In genomic region chr17:24167891-24168505, GRCm38 (mm10) we compare ENCODE assay signal across 8 mouse cellular contexts. TPM values are rescaled to one million over a fixed set of nuclear protein-coding genes. Genes with fewer than 3 reads are reported as not detected.
A peak's percentile ranks its signal among the peaks of the same experiment; 100 is the strongest.
DNase-seq lines count a peak whose midpoint lies in the region; ATAC-seq and TF ChIP-seq lines count a peak whose summit lies in the region.

No protein-coding gene starts in this region.

- no peak for TF ChIP-seq CTCF in left cerebral cortex, adult 2 months (IDR thresholded peaks at IDR 0.05)

- 55% methylated on average over 7 of the region's 7 CpGs for WGBS in embryonic facial prominence, embryonic 13.5 days
- 47% methylated on average over 7 of the region's 7 CpGs for whole genome bisulfite sequencing in kidney, embryonic 15.5 days
- 57% methylated on average over 7 of the region's 7 CpGs for WGBS in neural tube, embryonic 13.5 days

- H3K27ac ChIP-seq in left cerebral cortex, adult 2 months = peak overlapping the region; percentile 100
- 0 out of 2 replicates have a peak overlapping the region, but pooled peaks have one; percentile 97 for H3K27ac ChIP-seq in embryonic facial prominence, embryonic 13.5 days
- peak overlapping the region; percentile 97 for H3K27ac ChIP-seq in kidney, embryonic 15.5 days
- H3K27ac ChIP-seq in neural tube, embryonic 13.5 days (replicated peaks) = peak overlapping the region; percentile 99

- peaks cover 32% of the 10 kb centered on the region for H3K4me1 ChIP-seq in embryonic facial prominence, embryonic 13.5 days
- peaks cover 40% of the 10 kb centered on the region for H3K4me1 ChIP-seq in kidney, embryonic 15.5 days
- peaks cover 48% of the 10 kb centered on the region for H3K4me1 ChIP-seq in neural tube, embryonic 13.5 days (replicated peaks)

- no peak for ATAC-seq in embryonic facial prominence, embryonic 13.5 days (ENCODE audit: insufficient number of reproducible peaks, insufficient read depth, low FRiP score, low TSS enrichment, low read depth)
- ATAC-seq in kidney, embryonic 15.5 days (replicated peaks; ENCODE audit: low FRiP score) = no peak
- no peak for ATAC-seq in neural tube, embryonic 13.5 days (ENCODE audit: low read depth)
- no peak for ATAC-seq in activated CD4-positive, CD25-positive, alpha-beta regulatory T cell, adult 4 months

- peak overlapping the region; percentile 81 for H3K4me2 ChIP-seq in embryonic facial prominence, embryonic 13.5 days
- peak overlapping the region; percentile 74 for H3K4me2 ChIP-seq in kidney, embryonic 15.5 days
- peak overlapping the region; percentile 91 for H3K4me2 ChIP-seq in neural tube, embryonic 13.5 days

- peak overlapping the region; percentile 93 for H3K9ac ChIP-seq in embryonic facial prominence, embryonic 13.5 days
- H3K9ac ChIP-seq in kidney, embryonic 15.5 days = peak overlapping the region; percentile 90
- H3K9ac ChIP-seq in neural tube, embryonic 13.5 days = peak overlapping the region; percentile 96

- H3K4me3 ChIP-seq in left cerebral cortex, adult 2 months = peak overlapping the region; percentile 98
- H3K4me3 ChIP-seq in embryonic facial prominence, embryonic 13.5 days = peak overlapping the region; percentile 89
- peak overlapping the region; percentile 91 for H3K4me3 ChIP-seq in kidney, embryonic 15.5 days (replicated peaks)
- H3K4me3 ChIP-seq in neural tube, embryonic 13.5 days = peak overlapping the region; percentile 96

- peaks cover 24% of the 10 kb centered on the region for H3K36me3 ChIP-seq in embryonic facial prominence, embryonic 13.5 days
- peaks cover 30% of the 10 kb centered on the region for H3K36me3 ChIP-seq in kidney, embryonic 15.5 days
- peaks cover 27% of the 10 kb centered on the region for H3K36me3 ChIP-seq in neural tube, embryonic 13.5 days

- DNase-seq in left cerebral cortex, adult 2 months (ENCODE audit: extremely low spot score in 1 of 2, low spot score in 2 of 2) = no peak
- no peak for DNase-seq in left cerebral cortex, adult 11 months (ENCODE audit: low spot score)
- DNase-seq in urinary bladder, postnatal 14 days (ENCODE audit: low spot score) = no peak
- no peak for DNase-seq in left cerebral cortex, postnatal 36 days (ENCODE audit: low spot score in 2 of 2)

- H3K9me3 ChIP-seq in embryonic facial prominence, embryonic 13.5 days = no peaks in the 10 kb centered on the region
- H3K9me3 ChIP-seq in kidney, embryonic 15.5 days (replicated peaks) = no peaks in the 10 kb centered on the region
- H3K9me3 ChIP-seq in neural tube, embryonic 13.5 days = no peaks in the 10 kb centered on the region

- no peaks in the 10 kb centered on the region for H3K27me3 ChIP-seq in embryonic facial prominence, embryonic 13.5 days
- no peaks in the 10 kb centered on the region for H3K27me3 ChIP-seq in kidney, embryonic 15.5 days
- H3K27me3 ChIP-seq in neural tube, embryonic 13.5 days = no peaks in the 10 kb centered on the region

- intact Hi-C loops in left cerebral cortex, adult 2 months (cut with DNase I) = loop anchor here (2.0 kb wide), 1 partner anchor 37 kb away; the partner anchor contains the start of gene Tbc1d24
- intact Hi-C loops in left cerebral cortex, postnatal 36 days (cut with DNase I) = loop anchor here (2.0 to 10.0 kb wide), 2 partner anchors 39 to 247 kb away; partner anchors contain the start of gene Rnps1

RNA-seq across cellular contexts. Expression of gene Atp6v0c, which starts 1.5 kb away (rescaled TPM):
- total RNA-seq in left cerebral cortex, adult 2 months (2021) = 1,000 to 10,000 TPM; 1,211 to 1,240 TPM
- polyA plus RNA-seq in embryonic facial prominence, embryonic 13.5 days (2015; fragmentation: Nextera tagmentation; extraction: Ambion mirVana) = 420 and 448 TPM in 2 replicates
- 546 and 562 TPM in 2 replicates for polyA plus RNA-seq in kidney, embryonic 15.5 days (2015; fragmentation: Nextera tagmentation; extraction: Ambion mirVana)
- polyA plus RNA-seq in neural tube, embryonic 13.5 days (2015; fragmentation: Nextera tagmentation; extraction: Ambion mirVana) = 947 and 1,089 TPM in 2 replicates
- polyA plus RNA-seq in activated CD4-positive, CD25-positive, alpha-beta regulatory T cell, adult 4 months (2017; shearing (Covaris generic)) = 100 to 1,000 TPM; 152 to 192 TPM
- total RNA-seq in left cerebral cortex, postnatal 36 days (2021) = 1,000 to 10,000 TPM; 1,241 to 1,448 TPM

RNA-seq across cellular contexts. Expression of gene Amdhd2, which starts 4.4 kb away (rescaled TPM):
- 10 to 100 TPM; 29.2 to 32.0 TPM for total RNA-seq in left cerebral cortex, adult 2 months (2021)
- polyA plus RNA-seq in embryonic facial prominence, embryonic 13.5 days (2015; fragmentation: Nextera tagmentation; extraction: Ambion mirVana) = 34.1 and 41.4 TPM in 2 replicates
- 36.7 and 40.9 TPM in 2 replicates for polyA plus RNA-seq in kidney, embryonic 15.5 days (2015; fragmentation: Nextera tagmentation; extraction: Ambion mirVana)
- 30.4 and 37.4 TPM in 2 replicates for polyA plus RNA-seq in neural tube, embryonic 13.5 days (2015; fragmentation: Nextera tagmentation; extraction: Ambion mirVana)
- polyA plus RNA-seq in activated CD4-positive, CD25-positive, alpha-beta regulatory T cell, adult 4 months (2017; shearing (Covaris generic)) = 10 to 100 TPM; 23.1 to 34.5 TPM
- total RNA-seq in left cerebral cortex, postnatal 36 days (2021) = 10 to 100 TPM; 29.1 to 29.5 TPM

RNA-seq across cellular contexts. Expression of gene Pdpk1, which starts 17.3 kb away (rescaled TPM):
- 100 to 1,000 TPM; 114 to 116 TPM for total RNA-seq in left cerebral cortex, adult 2 months (2021)
- 35.8 and 37.8 TPM in 2 replicates for polyA plus RNA-seq in embryonic facial prominence, embryonic 13.5 days (2015; fragmentation: Nextera tagmentation; extraction: Ambion mirVana)
- polyA plus RNA-seq in kidney, embryonic 15.5 days (2015; fragmentation: Nextera tagmentation; extraction: Ambion mirVana) = 35.0 and 36.4 TPM in 2 replicates
- 54.0 and 63.8 TPM in 2 replicates for polyA plus RNA-seq in neural tube, embryonic 13.5 days (2015; fragmentation: Nextera tagmentation; extraction: Ambion mirVana)
- 10 to 100 TPM; 43.3 to 47.7 TPM for polyA plus RNA-seq in activated CD4-positive, CD25-positive, alpha-beta regulatory T cell, adult 4 months (2017; shearing (Covaris generic))
- total RNA-seq in left cerebral cortex, postnatal 36 days (2021) = 100 to 1,000 TPM; 107 to 110 TPM

RNA-seq across cellular contexts. Expression of gene Tbc1d24, which starts 37.4 kb away (rescaled TPM):
- 10 to 100 TPM; 63.3 to 69.7 TPM for total RNA-seq in left cerebral cortex, adult 2 months (2021)
- 10.2 and 10.3 TPM in 2 replicates for polyA plus RNA-seq in embryonic facial prominence, embryonic 13.5 days (2015; fragmentation: Nextera tagmentation; extraction: Ambion mirVana)
- 5.9 and 6.7 TPM in 2 replicates for polyA plus RNA-seq in kidney, embryonic 15.5 days (2015; fragmentation: Nextera tagmentation; extraction: Ambion mirVana)
- polyA plus RNA-seq in neural tube, embryonic 13.5 days (2015; fragmentation: Nextera tagmentation; extraction: Ambion mirVana) = 17.8 and 22.0 TPM in 2 replicates
- under 1 TPM; 0.45 to 0.60 TPM for polyA plus RNA-seq in activated CD4-positive, CD25-positive, alpha-beta regulatory T cell, adult 4 months (2017; shearing (Covaris generic))
- total RNA-seq in left cerebral cortex, postnatal 36 days (2021) = 10 to 100 TPM; 64.4 to 65.5 TPM

RNA-seq across cellular contexts. Expression of gene Ntn3, which starts 41.3 kb away (rescaled TPM):
- total RNA-seq in left cerebral cortex, adult 2 months (2021) = 10 to 100 TPM; 10.5 to 11.5 TPM
- polyA plus RNA-seq in embryonic facial prominence, embryonic 13.5 days (2015; fragmentation: Nextera tagmentation; extraction: Ambion mirVana) = 13.0 and 14.0 TPM in 2 replicates
- 5.1 and 5.6 TPM in 2 replicates for polyA plus RNA-seq in kidney, embryonic 15.5 days (2015; fragmentation: Nextera tagmentation; extraction: Ambion mirVana)
- polyA plus RNA-seq in neural tube, embryonic 13.5 days (2015; fragmentation: Nextera tagmentation; extraction: Ambion mirVana) = 5.9 TPM in 2 replicates
- polyA plus RNA-seq in activated CD4-positive, CD25-positive, alpha-beta regulatory T cell, adult 4 months (2017; shearing (Covaris generic)) = not detected
- 10 to 100 TPM; 10.0 to 10.4 TPM for total RNA-seq in left cerebral cortex, postnatal 36 days (2021)
